Mouse (Mus musculus) spleen, adult 2 months (tissue): ENCODE data around the gene Btbd1.

Experiments
- CTCF ChIP-seq: fragments of 200-500 bp; IDR thresholded peaks from 2 replicates; pipeline ENCODE4 v1.5.1; 2011; ENCODE audit warnings: mild to moderate bottlenecking, inconsistent platforms; ENCODE audit not compliant: insufficient read depth, insufficient read length, insufficient replicate concordance; ENCODE audit errors: extremely low read depth
- POLR2A ChIP-seq: fragments of 200-500 bp; IDR thresholded peaks from 2 replicates; pipeline ENCODE4 v1.6.1; 2011; ENCODE audit warnings: low read depth, low read length, inconsistent platforms

DNA sequence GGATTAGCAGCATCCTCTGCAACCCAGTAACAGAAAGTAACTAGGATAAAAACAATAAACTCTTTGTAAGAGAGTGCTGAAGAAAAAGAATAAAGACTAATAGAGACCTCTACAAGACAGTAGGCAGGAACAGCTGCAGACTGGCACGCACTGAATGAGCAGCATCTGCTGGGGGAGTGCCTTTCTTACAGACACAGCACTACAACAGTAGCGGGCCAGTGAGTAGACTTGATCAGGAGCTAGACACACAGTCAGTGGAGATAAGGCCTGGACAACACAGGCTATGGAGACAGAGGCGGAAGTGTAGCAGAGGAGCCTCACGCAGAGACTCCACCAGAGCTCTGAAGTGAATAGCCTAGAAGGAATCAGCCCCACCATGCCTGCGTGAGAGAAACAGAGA is 23.2 kb downstream of the Btbd1 start:
- TF ChIP-seq POLR2A: no peak
- TF ChIP-seq CTCF: no peak
